Mouse (Mus musculus) MEL (cell line): ENCODE data around the gene Ilf3. TPM values are rescaled to one million over a fixed set of nuclear protein-coding genes. Genes with fewer than 3 reads are reported as not detected.

Source experiments
- DNase-seq: peaks from one replicate; pipeline ENCODE4 v3.0.0; 2011; ENCODE audit warnings: low read depth, low spot score
- H3K27ac ChIP-seq: 2 replicates; pipeline ENCODE4 v1.5.1; 2012; ENCODE audit warnings: low read depth, mild to moderate bottlenecking, control low read depth, low read length, moderate library complexity; ENCODE audit not compliant: control insufficient read depth
- H3K27me3 ChIP-seq, 2 experiments: fragments of 150-350 bp in 1 of 2; sonication (generic) in 1 of 2; 2 replicates each; pipeline ENCODE4 v1.6.1; 2012; ENCODE audit warnings: low read length in 2 of 2, mild to moderate bottlenecking in 2 of 2, improper control_type of control experiment in 1 of 2, moderate library complexity in 1 of 2; ENCODE audit not compliant: insufficient read depth in 2 of 2, control insufficient read depth in 1 of 2
- H3K36me3 ChIP-seq, 2 experiments: 2 replicates each; pipeline ENCODE4 v1.6.1; 2012 to 2014; ENCODE audit warnings: low read length in 2 of 2, improper control_type of control experiment in 1 of 2, inconsistent platforms in 1 of 2, mild to moderate bottlenecking in 1 of 2; ENCODE audit not compliant: insufficient read depth in 2 of 2, control insufficient read depth in 1 of 2
- H3K4me1 ChIP-seq, 2 experiments: fragments of 150-350 bp in 1 of 2; sonication (generic) in 1 of 2; 2 replicates each; pipeline ENCODE4 v1.6.1; 2012; ENCODE audit warnings: low read length in 2 of 2, improper control_type of control experiment in 1 of 2, mild to moderate bottlenecking in 1 of 2; ENCODE audit not compliant: insufficient read depth in 2 of 2, control insufficient read depth in 1 of 2
- H3K4me3 ChIP-seq, 2 experiments: fragments of 150-350 bp in 1 of 2; sonication (generic) in 1 of 2; 2 replicates each; pipeline ENCODE4 v1.5.1; 2012; ENCODE audit warnings: low read depth in 2 of 2, low read length in 2 of 2, mild to moderate bottlenecking in 2 of 2, moderate library complexity in 2 of 2, control low read depth in 1 of 2, improper control_type of control experiment in 1 of 2; ENCODE audit not compliant: control insufficient read depth in 1 of 2, insufficient read depth in 1 of 2
- H3K79me2 ChIP-seq: 2 replicates; pipeline ENCODE4 v1.6.1; 2012; ENCODE audit warnings: mild to moderate bottlenecking, low read length, moderate library complexity; ENCODE audit not compliant: control insufficient read depth, poor library complexity, insufficient read depth
- H3K9ac ChIP-seq: 2 replicates; pipeline ENCODE4 v1.6.1; 2012; ENCODE audit warnings: low read depth, mild to moderate bottlenecking, control low read depth, low read length, moderate library complexity; ENCODE audit not compliant: control insufficient read depth, poor library complexity, severe bottlenecking
- H3K9me3 ChIP-seq: fragments of 150-350 bp; sonication (generic); replicated peaks from 2 replicates; pipeline ENCODE4 v1.6.1; 2012; ENCODE audit warnings: mild to moderate bottlenecking, low read length, improper control_type of control experiment, moderate library complexity; ENCODE audit not compliant: insufficient read depth
- BHLHE40 ChIP-seq: IDR thresholded peaks from 2 replicates; pipeline ENCODE4 v1.6.1; 2012; ENCODE audit warnings: low read depth, mild to moderate bottlenecking, inconsistent platforms, low read length, improper control_type of control experiment, borderline replicate concordance
- CHD1 ChIP-seq: IDR thresholded peaks from 2 replicates; pipeline ENCODE4 v1.6.1; 2012; ENCODE audit warnings: low read depth, mild to moderate bottlenecking, inconsistent platforms, low read length, improper control_type of control experiment
- CHD2 ChIP-seq: IDR thresholded peaks from 2 replicates; pipeline ENCODE4 v1.6.1; 2011; ENCODE audit warnings: low read length, improper control_type of control experiment
- CTCF ChIP-seq, 3 experiments: IDR thresholded peaks in 2 of 3; conservative IDR thresholded peaks in 1 of 3; 2 replicates each; pipeline ENCODE4 v1.5.1; 2011 to 2012; ENCODE audit warnings: low read length in 3 of 3, low read depth in 2 of 3, mild to moderate bottlenecking in 2 of 3, improper control_type of control experiment in 1 of 3, inconsistent platforms in 1 of 3, mixed read lengths in 1 of 3, moderate library complexity in 1 of 3; ENCODE audit not compliant: control insufficient read depth in 1 of 3, insufficient read depth in 1 of 3, poor library complexity in 1 of 3, severe bottlenecking in 1 of 3
- E2F4 ChIP-seq: IDR thresholded peaks from 2 replicates; pipeline ENCODE4 v1.6.1; 2011; ENCODE audit warnings: low read depth, low read length, improper control_type of control experiment, borderline replicate concordance
- ETS1 ChIP-seq: IDR thresholded peaks from 2 replicates; pipeline ENCODE4 v1.6.1; 2012; ENCODE audit warnings: low read depth, mild to moderate bottlenecking, inconsistent platforms, low read length, improper control_type of control experiment, moderate library complexity
- GABPA ChIP-seq: IDR thresholded peaks from 2 replicates; pipeline ENCODE4 v1.6.1; 2012; ENCODE audit warnings: low read depth, mild to moderate bottlenecking, inconsistent platforms, low read length, improper control_type of control experiment, moderate library complexity
- GATA1 ChIP-seq: IDR thresholded peaks from 2 replicates; pipeline ENCODE4 v1.6.1; 2011; ENCODE audit warnings: low read depth, low read length, improper control_type of control experiment
- JUND ChIP-seq: IDR thresholded peaks from 2 replicates; pipeline ENCODE4 v1.6.1; 2011; ENCODE audit warnings: low read depth, mild to moderate bottlenecking, improper control_type of control experiment, low read length
- KAT2A ChIP-seq: conservative IDR thresholded peaks from 2 replicates; pipeline ENCODE4 v1.6.1; 2012; ENCODE audit warnings: low read depth, low read length, improper control_type of control experiment, inconsistent platforms
- MAFK ChIP-seq: IDR thresholded peaks from 2 replicates; pipeline ENCODE4 v1.6.1; 2011; ENCODE audit warnings: low read depth, mild to moderate bottlenecking, low read length, improper control_type of control experiment, borderline replicate concordance
- MYB ChIP-seq: IDR thresholded peaks from 2 replicates; pipeline ENCODE4 v1.6.1; 2011; ENCODE audit warnings: mild to moderate bottlenecking, low read depth, low read length, improper control_type of control experiment
- MYC ChIP-seq: IDR thresholded peaks from 2 replicates; pipeline ENCODE4 v1.6.1; 2011; ENCODE audit warnings: low read depth, mild to moderate bottlenecking, low read length, improper control_type of control experiment, moderate library complexity
- NELFE ChIP-seq: IDR thresholded peaks from 2 replicates; pipeline ENCODE4 v1.6.1; 2011; ENCODE audit warnings: low read depth, low read length, improper control_type of control experiment
- POLR2A ChIP-seq, 2 experiments: IDR thresholded peaks; 2 replicates each; pipeline ENCODE4 v1.6.1; 2011 to 2012; ENCODE audit warnings: low read length in 2 of 2, mild to moderate bottlenecking in 2 of 2, control low read depth in 1 of 2, improper control_type of control experiment in 1 of 2, low read depth in 1 of 2, moderate library complexity in 1 of 2; ENCODE audit not compliant: control insufficient read depth in 1 of 2, insufficient read depth in 1 of 2, poor library complexity in 1 of 2
- POLR2AphosphoS5 ChIP-seq: IDR thresholded peaks from 2 replicates; pipeline ENCODE4 v1.6.1; 2012; ENCODE audit warnings: low read depth, borderline replicate concordance, mild to moderate bottlenecking, inconsistent platforms, low read length, moderate library complexity, mixed read lengths
- RAD21 ChIP-seq: IDR thresholded peaks from 2 replicates; pipeline ENCODE4 v1.6.1; 2011; ENCODE audit warnings: mild to moderate bottlenecking, low read depth, low read length, improper control_type of control experiment
- RCOR1 ChIP-seq: IDR thresholded peaks from 2 replicates; pipeline ENCODE4 v1.6.1; 2012; ENCODE audit warnings: low read depth, mild to moderate bottlenecking, inconsistent platforms, low read length, improper control_type of control experiment
- SIN3A ChIP-seq: IDR thresholded peaks from 2 replicates; pipeline ENCODE4 v1.6.1; 2012; ENCODE audit warnings: low read length, improper control_type of control experiment, inconsistent platforms
- TAL1 ChIP-seq: IDR thresholded peaks from 2 replicates; pipeline ENCODE4 v1.6.1; 2012; ENCODE audit warnings: mild to moderate bottlenecking, inconsistent platforms, low read length, moderate library complexity, mixed read lengths
- UBTF ChIP-seq: IDR thresholded peaks from 2 replicates; pipeline ENCODE4 v1.6.1; 2012; ENCODE audit warnings: low read depth, mild to moderate bottlenecking, inconsistent platforms, low read length, improper control_type of control experiment, moderate library complexity, borderline replicate concordance; ENCODE audit not compliant: insufficient read depth
- USF1 ChIP-seq: IDR thresholded peaks from 2 replicates; pipeline ENCODE4 v1.6.1; 2014; ENCODE audit warnings: low read depth, mild to moderate bottlenecking, inconsistent platforms, low read length, improper control_type of control experiment, moderate library complexity
- USF2 ChIP-seq, 2 experiments: IDR thresholded peaks; 2 replicates each; pipeline ENCODE4 v1.6.1; 2011 to 2012; ENCODE audit warnings: improper control_type of control experiment in 2 of 2, low read length in 2 of 2, borderline replicate concordance in 1 of 2, inconsistent platforms in 1 of 2, low read depth in 1 of 2, mild to moderate bottlenecking in 1 of 2; ENCODE audit not compliant: insufficient read depth in 1 of 2
- ZMIZ1 ChIP-seq: IDR thresholded peaks from 2 replicates; pipeline ENCODE4 v1.6.1; 2012; ENCODE audit warnings: low read depth, mild to moderate bottlenecking, inconsistent platforms, low read length, improper control_type of control experiment, moderate library complexity
- ZNF384 ChIP-seq: IDR thresholded peaks from 2 replicates; pipeline ENCODE4 v1.6.1; 2012; ENCODE audit warnings: low read depth, mild to moderate bottlenecking, inconsistent platforms, low read length, improper control_type of control experiment
- polyA plus RNA-seq, 2 experiments: library from polyadenylated mRNA; stranded (reverse) in 1 of 2; unstranded in 1 of 2; fragments of >175 nt in 1 of 2; fragments of >200 nt in 1 of 2; gene quantifications; 2 replicates each; pipeline versions ENCODE4 v1.2.1 to v1.2.4; 2012; ENCODE audit warnings: low replicate concordance in 2 of 2, low read depth in 1 of 2; ENCODE audit not compliant: insufficient read length in 2 of 2, insufficient read depth in 1 of 2, missing spikeins in 1 of 2
- total RNA-seq: library from RNA; depleted of rRNA; stranded (reverse); fragments of 300-350 nt; gene quantifications from 2 replicates; pipeline ENCODE4 v1.2.3, GENCODE M21; 2012

The Ilf3 gene
- total and polyA plus RNA-seq, 3 experiments: 67.4 to 519 (median 210) TPM

- Histone ChIP-seq H3K4me1 (no peaks in the 10 kb centered on the region), H3K4me3 (no peak overlapping the region), H3K9me3 (no peaks in the 10 kb centered on the region), H3K27ac (no peak overlapping the region), H3K36me3 (no peaks in the 10 kb centered on the region; a peak in 1 of 4 replicates), H3K9ac (no peak overlapping the region), H3K79me2 (no peaks in the 10 kb centered on the region), H3K27me3 (no peaks in the 10 kb centered on the region)
- DNase-seq: no peak
- TF ChIP-seq E2F4 (no peak), RAD21 (no peak), USF1 (no peak), ZMIZ1 (no peak), MYC (no peak), BHLHE40 (no peak), CHD2 (no peak), NELFE (no peak)
Measured at GRCm38 (mm10) chr9:21340411-21340810, 27.3 kb upstream of the Ilf3 start.

- no peak for TF ChIP-seq CHD1
- TF ChIP-seq POLR2A (IDR thresholded peaks at IDR 0.05; ENCODE audit: control insufficient read depth in 1 of 2, insufficient read depth in 1 of 2, low read depth in 1 of 2, low read length in 2 of 2, poor library complexity in 1 of 2): peak in 1 of 2 experiments; percentile 2; a peak in 1 of 4 replicates
- H3K36me3 ChIP-seq: peaks cover 0 to 10% of the 10 kb centered on the region in 2 experiments
- no peaks in the 10 kb centered on the region for H3K27me3 ChIP-seq
- H3K4me3 ChIP-seq: no peak overlapping the region
- no peaks in the 10 kb centered on the region for H3K9me3 ChIP-seq
- peaks cover 5% of the 10 kb centered on the region; the same call in 1 of the 2 replicates for H3K79me2 ChIP-seq
- peaks cover 6 to 10% of the 10 kb centered on the region in 2 experiments for H3K4me1 ChIP-seq
- no peak for DNase-seq
- no peak overlapping the region for H3K9ac ChIP-seq
- no peak overlapping the region for H3K27ac ChIP-seq
Measured at GRCm38 (mm10) chr9:21346627-21347365, 20.9 kb upstream of the Ilf3 start.

- Histone ChIP-seq H3K4me3 (no peak overlapping the region), H3K9me3 (no peaks in the 10 kb centered on the region), H3K79me2 (peaks cover 15% of the 10 kb centered on the region), H3K27me3 (no peaks in the 10 kb centered on the region), H3K36me3 (peaks cover 0 to 16% of the 10 kb centered on the region in 2 experiments)
- TF ChIP-seq RCOR1 (no peak), POLR2AphosphoS5 (no peak), UBTF (no peak), SIN3A (no peak), USF2 (IDR thresholded peaks at IDR 0.05; ENCODE audit: borderline replicate concordance in 1 of 2, insufficient read depth in 1 of 2, low read depth in 1 of 2, low read length in 2 of 2) (no peak), ETS1 (no peak), ZNF384 (no peak), GABPA (no peak), GATA1 (no peak), MAFK (no peak), BHLHE40 (no peak), NELFE (no peak), KAT2A (no peak), CHD1 (no peak), TAL1 (no peak), JUND (no peak), CTCF (IDR thresholded peaks at IDR 0.05 in 2 of 3, conservative IDR thresholded peaks at IDR 0.05 in 1 of 3; ENCODE audit: control insufficient read depth in 1 of 3, insufficient read depth in 1 of 3, low read depth in 2 of 3, low read length in 3 of 3, poor library complexity in 1 of 3, severe bottlenecking in 1 of 3) (no peak), MYB (no peak)
- TF ChIP-seq, all 39 proteins: peak for 0
- peaks cover 8 to 19% of the 10 kb centered on the region in 2 experiments for H3K4me1 ChIP-seq
- H3K9ac ChIP-seq: no peak overlapping the region
- DNase-seq: no peak
- H3K27ac ChIP-seq: no peak overlapping the region
Measured at GRCm38 (mm10) chr9:21348152-21348551, 19.5 kb upstream of the Ilf3 start.
